Mouse (Mus musculus) embryonic fibroblast, embryonic 13.5 days (primary cell): ENCODE data around the gene Ppp1r7. TPM values are rescaled to one million over a fixed set of nuclear protein-coding genes. Genes with fewer than 3 reads are reported as not detected.

ENCODE experiments used
- H3K27ac ChIP-seq: 2 replicates; pipeline ENCODE4 v1.5.1; 2012; ENCODE audit warnings: low read length, control low read depth, inconsistent platforms; ENCODE audit not compliant: insufficient read depth
- H3K4me1 ChIP-seq: 2 replicates; pipeline ENCODE4 v1.6.1; 2011; ENCODE audit warnings: low read length; ENCODE audit not compliant: control insufficient read depth, insufficient read depth
- H3K4me3 ChIP-seq: 2 replicates; pipeline ENCODE4 v1.5.1; 2011; ENCODE audit warnings: mild to moderate bottlenecking, control low read depth, low read length; ENCODE audit not compliant: insufficient read depth
- CTCF ChIP-seq: IDR thresholded peaks from 2 replicates; pipeline ENCODE4 v1.5.1; 2011; ENCODE audit warnings: mild to moderate bottlenecking, control low read depth, low read length, moderate library complexity, borderline replicate concordance; ENCODE audit not compliant: insufficient read depth
- POLR2A ChIP-seq: IDR thresholded peaks from 2 replicates; pipeline ENCODE4 v1.6.1; 2011; ENCODE audit warnings: low read depth, mild to moderate bottlenecking, control low read depth, low read length, moderate library complexity
- polyA plus RNA-seq: library from polyadenylated mRNA; stranded (reverse); fragments of >200 nt; gene quantifications from 2 replicates; pipeline ENCODE4 v1.2.4, GENCODE M21; 2011; ENCODE audit warnings: low read depth; ENCODE audit not compliant: missing spikeins, insufficient read length

Gene Ppp1r7
- polyA plus RNA-seq, 1 experiment = 49.1 TPM

- H3K4me1 ChIP-seq = no peaks in the 10 kb centered on the region
- H3K27ac ChIP-seq = no peak overlapping the region
- no peak overlapping the region for H3K4me3 ChIP-seq
- TF ChIP-seq CTCF (no peak), POLR2A (no peak)
These were observed 58.8 kb downstream of the Ppp1r7 start for GRCm38 (mm10) chr1:93401191-93402052.

GRCm38 (mm10) chr1:93403403-93403802 lies 60.7 kb downstream of the Ppp1r7 start:
- H3K27ac ChIP-seq = no peak overlapping the region
- no peak overlapping the region for H3K4me3 ChIP-seq
- no peak for TF ChIP-seq POLR2A
- H3K4me1 ChIP-seq = no peaks in the 10 kb centered on the region

Other genes starting within 250 kb of the Ppp1r7 start
- 29.3 and 42.6 TPM in 2 replicates for gene Kif1a, start 240.9 kb upstream of the Ppp1r7 start, polyA plus RNA-seq
- gene Agxt, start 207.6 kb upstream of the Ppp1r7 start, polyA plus RNA-seq = not detected in 2 replicates
- gene 2310007B03Rik, start 181.9 kb upstream of the Ppp1r7 start, polyA plus RNA-seq = not detected in 2 replicates
- 0.20 and 0.32 TPM in 2 replicates for gene Crocc2, start 174.1 kb upstream of the Ppp1r7 start, polyA plus RNA-seq
- gene Sned1, start 107.0 kb upstream of the Ppp1r7 start, polyA plus RNA-seq = 21.8 and 35.2 TPM in 2 replicates
- 15.9 and 18.0 TPM in 2 replicates for gene Mterf4, start 36.9 kb upstream of the Ppp1r7 start, polyA plus RNA-seq
- 7.4 and 11.2 TPM in 2 replicates for gene Pask, start 628 bp downstream of the Ppp1r7 start, polyA plus RNA-seq
- gene Ano7, start 31.1 kb downstream of the Ppp1r7 start, polyA plus RNA-seq = 0.23 and 0.40 TPM in 2 replicates
- gene Hdlbp, start 136.0 kb downstream of the Ppp1r7 start, polyA plus RNA-seq = 579 and 643 TPM in 2 replicates
- 42.3 and 47.7 TPM in 2 replicates for gene Farp2, start 169.2 kb downstream of the Ppp1r7 start, polyA plus RNA-seq